Mouse (Mus musculus): ENCODE measurements around the gene Gm7995. TPM values are rescaled to one million over a fixed set of nuclear protein-coding genes. Genes with fewer than 3 reads are reported as not detected.
"Not testable (repeated sequence)": the region's sequence is repeated elsewhere in the genome, so short reads cannot be mapped to it uniquely, and the experiment has no call there.

The Gm7995 gene
- not detected in 2 replicates for polyA plus RNA-seq (2014; fragmentation: Nextera tagmentation; extraction: Ambion mirVana)

DNA sequence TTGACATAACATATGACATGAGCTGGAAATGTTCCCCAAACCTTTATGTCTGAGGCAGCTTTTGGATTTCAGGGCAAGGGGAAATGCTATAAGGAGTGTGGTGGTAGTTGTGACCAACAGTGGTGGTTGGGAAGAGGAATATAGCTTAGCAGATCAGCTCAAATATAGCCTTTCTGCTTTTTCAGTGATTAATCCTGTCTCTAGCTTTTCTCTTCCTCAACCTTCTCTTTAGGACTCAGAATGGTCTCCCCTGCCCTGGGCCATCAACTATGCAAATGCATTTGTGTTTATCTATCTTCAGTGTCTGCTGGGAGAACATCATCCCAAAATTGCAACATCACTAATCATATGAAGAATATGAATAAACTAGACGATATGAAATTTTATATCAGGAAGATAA, at the start of gene Gm7995:
TSS of gene Gm7995 (plus strand) at position 301 of the 400 bp plus-strand sequence.
- not testable (repeated sequence) for ATAC-seq (ENCODE audit: low FRiP score, low TSS enrichment); H3K4me3 ChIP-seq (ENCODE audit: low read length); H3K9me3 ChIP-seq (ENCODE audit: control insufficient read depth, low read length); H3K27ac ChIP-seq (ENCODE audit: low read depth, low read length); H3K36me3 ChIP-seq (ENCODE audit: control insufficient read depth, insufficient read depth, low read length); H3K4me1 ChIP-seq (ENCODE audit: control insufficient read depth, insufficient read depth, low read length); H3K9ac ChIP-seq (ENCODE audit: low read depth, low read length); H3K27me3 ChIP-seq (ENCODE audit: control insufficient read depth, insufficient read depth, low read length); H3K4me2 ChIP-seq (replicated peaks; ENCODE audit: low read depth, low read length)
- WGBS = no CpG with 5 or more reads among the region's 1 CpGs

DNA sequence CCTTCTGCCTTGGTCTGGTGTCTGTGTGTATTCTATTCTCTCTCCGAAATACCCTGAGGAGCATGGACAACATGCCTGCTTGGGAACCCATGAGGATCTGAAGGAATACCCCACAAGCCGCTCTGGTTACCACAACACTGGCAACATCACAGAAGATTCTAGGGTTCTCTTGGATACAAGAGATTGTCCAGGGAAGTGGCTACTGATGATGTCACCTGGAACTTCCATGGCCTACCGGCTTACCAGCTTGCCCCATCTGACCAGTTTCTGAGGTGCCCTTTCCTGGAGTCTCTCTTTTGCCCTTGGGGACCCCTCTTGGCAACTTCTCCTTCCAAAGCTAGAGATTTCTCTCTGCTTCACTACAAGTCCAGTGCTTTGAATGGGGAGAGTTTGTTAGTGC, 12.8 kb upstream of the Gm7995 start, which contains the start of gene Gm9611:
TSS of gene Gm9611 (minus strand) at position 101 of the 400 bp plus-strand sequence.
- not testable (repeated sequence) for H3K27me3 ChIP-seq (ENCODE audit: control insufficient read depth, insufficient read depth, low read length); H3K4me3 ChIP-seq (ENCODE audit: low read length); H3K4me1 ChIP-seq (ENCODE audit: control insufficient read depth, insufficient read depth, low read length); ATAC-seq (ENCODE audit: low FRiP score, low TSS enrichment); H3K9me3 ChIP-seq (ENCODE audit: control insufficient read depth, low read length); H3K9ac ChIP-seq (ENCODE audit: low read depth, low read length); H3K27ac ChIP-seq (ENCODE audit: low read depth, low read length); H3K36me3 ChIP-seq (ENCODE audit: control insufficient read depth, insufficient read depth, low read length); H3K4me2 ChIP-seq (replicated peaks; ENCODE audit: low read depth, low read length)
- WGBS = no CpG with 5 or more reads among the region's 3 CpGs

Small RNAs within 50 kb of the gene (microRNA-seq; reads per million reads assigned to microRNA genes)
- gene Gm25208 (not detected), gene Gm25892 (not detected)

Other genes with a start within 250 kb of the Gm7995 start
- not detected in 2 replicates for gene Gm7951, start 192.8 kb upstream of the Gm7995 start, polyA plus RNA-seq (2014; fragmentation: Nextera tagmentation; extraction: Ambion mirVana)
- not detected in 2 replicates for gene Gm17027, start 147.6 kb upstream of the Gm7995 start, polyA plus RNA-seq (2014; fragmentation: Nextera tagmentation; extraction: Ambion mirVana)
- gene Gm3573, start 119.4 kb upstream of the Gm7995 start, polyA plus RNA-seq (2014; fragmentation: Nextera tagmentation; extraction: Ambion mirVana) = not detected in 2 replicates
- not detected in 2 replicates for gene Gm17026, start 50.2 kb upstream of the Gm7995 start, polyA plus RNA-seq (2014; fragmentation: Nextera tagmentation; extraction: Ambion mirVana)
- not detected in 2 replicates for gene Gm9611, start 12.9 kb upstream of the Gm7995 start, polyA plus RNA-seq (2014; fragmentation: Nextera tagmentation; extraction: Ambion mirVana)
- not detected in 2 replicates for gene Gm8005, start 129.5 kb downstream of the Gm7995 start, polyA plus RNA-seq (2014; fragmentation: Nextera tagmentation; extraction: Ambion mirVana)
- not detected in 2 replicates for gene Gm8011, start 153.7 kb downstream of the Gm7995 start, polyA plus RNA-seq (2014; fragmentation: Nextera tagmentation; extraction: Ambion mirVana)
- gene Gm8020, start 192.1 kb downstream of the Gm7995 start, polyA plus RNA-seq (2014; fragmentation: Nextera tagmentation; extraction: Ambion mirVana) = not detected in 2 replicates
- gene Gm8024, start 214.1 kb downstream of the Gm7995 start, polyA plus RNA-seq (2014; fragmentation: Nextera tagmentation; extraction: Ambion mirVana) = not detected in 2 replicates